Mouse (Mus musculus) heart, adult 11 months (tissue): ENCODE data around the gene Gm20929.
"Not testable (repeated sequence)": the region's sequence is repeated elsewhere in the genome, so short reads cannot be mapped to it uniquely, and the experiment has no call there.

Experiments
- DNase-seq: peaks from one replicate; pipeline ENCODE4 v3.0.0; 2022

The Gm20929 gene

GRCm38 (mm10) chrY:53843649-53844048, at the start of gene Gm20929:
Gene Gm20929, plus strand, starts transcription at chrY:53843949.
- DNase-seq: not testable (repeated sequence)
